Mouse (Mus musculus) left cerebral cortex, postnatal 10 days (tissue): ENCODE results near the gene Inhba. TPM values are rescaled to one million over a fixed set of nuclear protein-coding genes. Genes with fewer than 3 reads are reported as not detected.

Source experiments
- DNase-seq, 2 experiments: peaks; one replicate each; pipeline ENCODE4 v3.0.0; 2021 to 2022; ENCODE audit warnings: low spot score in 2 of 2, mixed read lengths in 1 of 2; ENCODE audit errors: extremely low spot score in 1 of 2
- intact Hi-C: fragments of 180-260 bp; cut with DNase I; formaldehyde crosslinking; loops from one replicate; pipeline ENCODE4 v1.15.1; 2025
- total RNA-seq, 2 experiments: library from RNA; stranded (reverse); gene quantifications; 2 replicates each; pipeline ENCODE4 v1.2.3; 2021

Inhba gene
- 10 to 100 TPM in 1 of 2 experiments, 1 to 10 TPM in 1; 8.9 to 10.8 TPM for total RNA-seq

GRCm38 (mm10) chr13:16011372-16012242 is at the start of gene Inhba:
Gene Inhba (plus strand): TSS chr13:16011851.
- DNase-seq: peak in 1 of 2 experiments; percentile 58
- intact Hi-C loops: loop anchor here (10.0 kb wide), 1 partner anchor 633 kb away; no protein-coding TSS in a partner anchor

GRCm38 (mm10) chr13:15976584-15976983 is 35.1 kb upstream of the Inhba start:
- intact Hi-C loops: no loop called here
- DNase-seq: no peak

- DNase-seq: no peak
- intact Hi-C loops: no loop called here
These were observed 32.1 kb upstream of the Inhba start for GRCm38 (mm10) chr13:15979551-15979950.

- intact Hi-C loops: no loop called here
- no peak for DNase-seq
These were observed 29.6 kb upstream of the Inhba start for GRCm38 (mm10) chr13:15982041-15982440.

- DNase-seq: no peak
These were observed 25.9 kb upstream of the Inhba start for GRCm38 (mm10) chr13:15985761-15986160.

GRCm38 (mm10) chr13:15986172-15986571 is 25.5 kb upstream of the Inhba start:
- intact Hi-C loops: loop anchor here (5.0 kb wide), 1 partner anchor 1596 kb away; no protein-coding TSS in a partner anchor
- no peak for DNase-seq

More at GRCm38 (mm10) chr13:15985761-15986160, 25.9 kb upstream of the Inhba start:
- intact Hi-C loops: loop anchor here (5.0 kb wide), 1 partner anchor 1597 kb away; no protein-coding TSS in a partner anchor

- DNase-seq: no peak
- intact Hi-C loops: no loop called here
These were observed 16.3 kb upstream of the Inhba start for GRCm38 (mm10) chr13:15995314-15995713.

GRCm38 (mm10) chr13:16005517-16005916 is 6.1 kb upstream of the Inhba start:
- DNase-seq: peak; percentile 49 to 62
- intact Hi-C loops: loop anchor here (2.0 to 10.0 kb wide), 4 partner anchors 752 to 1427 kb away; no protein-coding TSS in a partner anchor

- no peak for DNase-seq
- intact Hi-C loops: loop anchor here (5.0 to 10.0 kb wide), 3 partner anchors 750 to 1425 kb away; no protein-coding TSS in a partner anchor
These were observed 3.9 kb upstream of the Inhba start for GRCm38 (mm10) chr13:16007748-16008147.

GRCm38 (mm10) chr13:16008348-16008747 is 3.3 kb upstream of the Inhba start:
- no peak for DNase-seq
- intact Hi-C loops: loop anchor here (5.0 to 10.0 kb wide), 3 partner anchors 749 to 1424 kb away; no protein-coding TSS in a partner anchor

GRCm38 (mm10) chr13:16009766-16010465 is 1.7 kb upstream of the Inhba start:
- intact Hi-C loops: loop anchor here (5.0 to 10.0 kb wide), 4 partner anchors 635 to 1422 kb away; no protein-coding TSS in a partner anchor

GRCm38 (mm10) chr13:16010586-16010985 is 1.1 kb upstream of the Inhba start:
- no peak for DNase-seq
- intact Hi-C loops: loop anchor here (10.0 kb wide), 1 partner anchor 634 kb away; no protein-coding TSS in a partner anchor

More at GRCm38 (mm10) chr13:16009766-16010465, 1.7 kb upstream of the Inhba start:
- DNase-seq: no peak

- peak; percentile 52 to 79 for DNase-seq
- intact Hi-C loops: loop anchor here (10.0 kb wide), 1 partner anchor 632 kb away; no protein-coding TSS in a partner anchor
These were observed 714 bp downstream of the Inhba start for GRCm38 (mm10) chr13:16012243-16012887.

GRCm38 (mm10) chr13:16014166-16014565 is 2.5 kb downstream of the Inhba start:
- intact Hi-C loops: loop anchor here (10.0 kb wide), 1 partner anchor 631 kb away; no protein-coding TSS in a partner anchor

GRCm38 (mm10) chr13:16016506-16016905 is 4.9 kb downstream of the Inhba start:
- DNase-seq: no peak
- intact Hi-C loops: loop anchor here (10.0 kb wide), 1 partner anchor 628 kb away; no protein-coding TSS in a partner anchor

More at GRCm38 (mm10) chr13:16014166-16014565, 2.5 kb downstream of the Inhba start:
- no peak for DNase-seq

- DNase-seq: no peak
- intact Hi-C loops: loop anchor here (10.0 kb wide), 1 partner anchor 627 kb away; no protein-coding TSS in a partner anchor
These were observed 5.7 kb downstream of the Inhba start for GRCm38 (mm10) chr13:16017338-16017737.

GRCm38 (mm10) chr13:16017777-16018176 is 6.1 kb downstream of the Inhba start:
- intact Hi-C loops: loop anchor here (10.0 kb wide), 1 partner anchor 627 kb away; no protein-coding TSS in a partner anchor
- DNase-seq: peak in 1 of 2 experiments; percentile 20
